Mouse (Mus musculus) layer of hippocampus, adult 18-20 months (tissue): ENCODE results near the gene Nhlrc2. TPM values are rescaled to one million over a fixed set of nuclear protein-coding genes. Genes with fewer than 3 reads are reported as not detected.
A peak's percentile ranks its signal among the peaks of the same experiment; 100 is the strongest.

Experiments used
- DNase-seq, 2 experiments: peaks; one replicate each; pipeline ENCODE4 v3.0.0; 2022; ENCODE audit warnings: low spot score in 2 of 2
- total RNA-seq, 2 experiments: library from RNA; stranded (reverse); gene quantifications; 2 replicates each; pipeline ENCODE4 v1.2.3; 2021

The Nhlrc2 gene
- total RNA-seq, 2 experiments from 2014 or later, result 12.7 to 13.3 TPM

DNA sequence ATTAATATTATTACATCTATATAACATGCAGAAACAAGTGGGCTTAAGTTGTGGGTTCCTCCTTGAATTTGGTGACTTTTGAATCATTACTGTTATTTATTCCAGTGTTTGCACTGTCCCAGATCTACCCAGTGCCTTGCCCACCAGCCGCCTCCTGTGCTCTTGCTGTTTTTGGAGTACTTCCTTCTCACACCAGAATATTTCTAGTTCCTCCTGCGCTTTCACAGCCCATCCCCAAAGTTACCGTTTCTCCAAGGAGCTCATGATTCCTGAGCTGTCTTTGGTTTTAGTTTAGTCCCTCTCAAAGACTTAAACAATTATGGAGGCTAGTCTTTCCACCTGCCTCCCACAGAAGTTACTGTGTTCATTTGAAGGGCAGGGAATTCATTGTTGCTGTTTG is 15.4 kb downstream of the Nhlrc2 start:
- DNase-seq, result no peak

DNA sequence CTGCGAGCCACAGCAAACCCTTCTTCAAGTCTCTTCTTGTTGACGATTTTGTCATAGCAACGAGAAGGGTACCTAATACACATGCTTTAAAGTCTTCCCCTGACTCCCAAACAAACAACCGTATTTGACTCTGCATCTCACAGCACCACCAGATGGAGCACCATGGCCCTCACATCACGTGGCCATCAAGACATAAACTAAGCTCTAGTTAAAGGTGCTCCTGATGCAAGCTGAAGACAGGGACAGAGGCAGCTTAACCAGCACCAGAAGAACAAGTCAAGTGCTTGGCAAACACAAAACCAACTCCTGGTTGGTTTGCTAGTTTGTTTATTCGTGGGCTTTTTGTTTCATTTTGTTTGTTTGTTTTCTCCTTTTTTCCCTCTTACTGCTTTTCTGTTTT is 17.3 kb downstream of the Nhlrc2 start:
- no peak for DNase-seq

DNA sequence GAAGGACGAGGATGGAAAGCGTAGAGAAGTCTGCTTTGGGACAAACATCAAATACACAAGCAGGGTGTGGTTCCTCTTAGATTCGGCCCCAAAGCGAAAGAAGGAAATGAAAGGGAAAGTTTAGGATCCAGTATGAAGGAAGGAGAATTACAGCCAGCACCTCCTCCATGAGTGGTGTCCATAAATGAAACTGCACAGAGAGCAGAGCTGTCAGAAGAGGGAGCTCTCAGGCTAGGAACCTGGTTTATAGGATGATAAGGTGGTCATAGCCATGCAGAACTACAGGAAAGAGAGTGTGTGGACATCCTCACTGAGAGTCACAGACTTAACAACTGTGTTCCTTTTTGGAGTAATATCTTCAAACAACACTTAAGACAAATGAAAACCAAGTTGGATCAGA is 18.0 kb downstream of the Nhlrc2 start:
- peak; percentile 60 to 79 for DNase-seq

DNA sequence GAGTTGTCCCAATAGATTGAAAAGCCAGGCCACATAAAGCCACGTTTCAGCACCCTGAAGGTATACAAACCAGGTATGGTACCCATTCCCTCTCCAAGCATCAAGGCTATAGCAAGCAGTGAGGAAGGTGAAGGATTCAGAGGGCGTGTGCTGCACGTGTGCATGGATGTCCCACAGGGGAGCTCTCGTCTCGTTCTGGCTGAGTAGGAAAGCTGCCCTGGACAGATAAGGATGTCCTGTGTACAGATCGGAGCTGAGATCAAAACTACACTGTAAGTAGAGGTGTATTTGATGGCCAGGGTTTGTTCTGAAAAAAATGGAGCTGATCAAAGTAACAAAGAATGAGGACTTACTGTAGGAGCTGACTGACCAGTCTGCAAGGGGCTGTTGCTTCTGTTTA is 18.9 kb downstream of the Nhlrc2 start:
- no peak for DNase-seq

DNA sequence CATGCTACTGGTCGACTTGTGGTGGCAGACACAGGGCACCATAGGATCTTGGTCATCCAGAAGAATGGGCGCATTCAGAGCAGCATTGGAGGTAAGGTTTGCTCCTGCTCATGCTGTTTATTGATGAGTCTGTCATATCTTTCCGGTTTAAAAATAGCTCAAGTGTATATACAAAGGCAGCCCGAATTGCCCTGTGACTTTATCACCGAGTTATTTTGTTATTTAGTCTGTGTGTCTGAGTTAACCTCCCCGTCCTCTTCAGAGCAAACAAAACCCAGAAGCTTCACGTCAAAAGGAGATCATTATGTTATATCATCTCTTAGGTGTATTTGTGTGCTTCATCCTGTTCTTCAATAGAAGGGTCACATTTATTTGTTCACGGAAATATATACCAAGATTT is 22.7 kb downstream of the Nhlrc2 start:
- DNase-seq, result no peak

DNA sequence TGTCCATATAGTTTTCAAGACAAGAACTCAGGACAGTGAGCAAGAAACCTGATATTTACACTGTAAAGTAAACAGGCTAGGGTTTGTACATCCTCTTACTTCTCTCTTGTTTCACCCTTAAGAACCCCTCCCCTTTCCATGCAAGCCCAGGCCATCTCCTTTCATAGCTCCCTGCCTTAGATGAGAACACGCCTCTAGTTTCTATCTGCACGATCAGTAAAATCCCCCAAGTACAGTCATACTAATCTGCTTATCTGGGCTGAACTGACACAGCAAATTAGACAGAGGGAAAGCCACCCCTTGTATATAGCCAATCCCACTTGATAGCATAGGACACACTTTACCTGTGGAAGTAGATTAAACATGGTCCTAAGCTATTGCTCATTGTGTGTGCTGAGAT is 23.2 kb downstream of the Nhlrc2 start:
- no peak for DNase-seq

DNA sequence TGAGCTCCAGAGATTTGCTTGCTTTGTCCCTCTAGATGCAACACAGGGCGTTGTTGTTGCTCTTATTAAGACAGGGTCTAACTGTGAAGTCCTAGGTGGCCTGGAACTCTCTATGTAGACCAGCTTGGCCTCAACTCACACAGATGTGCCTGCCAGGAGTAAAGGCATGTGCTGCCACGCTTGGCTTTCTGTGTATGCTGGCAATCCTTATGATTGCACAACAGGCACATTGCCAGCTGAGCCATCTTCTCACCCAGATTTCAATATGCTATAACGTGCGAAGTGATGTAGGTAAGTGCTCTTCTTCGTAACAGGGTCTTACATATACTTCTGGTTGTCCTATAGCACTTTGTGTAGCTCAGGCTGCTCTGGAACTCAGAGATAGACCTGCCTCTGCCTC is 23.9 kb downstream of the Nhlrc2 start:
- no peak for DNase-seq

DNA sequence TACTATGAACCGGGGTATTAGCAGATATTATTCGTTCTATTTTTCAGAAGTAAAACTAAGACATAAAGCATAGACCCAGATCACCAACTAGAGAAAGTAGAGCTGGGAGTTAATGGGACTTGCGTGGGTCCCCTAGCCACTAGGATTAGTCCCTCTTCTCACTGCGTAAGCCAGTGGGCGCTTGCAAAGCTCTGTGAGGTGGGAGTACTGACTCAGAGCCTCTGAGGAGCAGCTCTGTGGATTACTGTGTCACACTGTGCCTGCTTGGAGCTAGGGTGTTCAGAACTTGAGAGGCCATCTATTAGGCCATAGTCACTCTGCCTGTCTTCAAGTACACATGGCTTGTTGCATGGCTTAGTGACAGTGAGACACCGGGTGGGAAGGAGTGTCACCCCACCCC is 25.1 kb downstream of the Nhlrc2 start:
- DNase-seq, result peak; percentile 22 to 28

DNA sequence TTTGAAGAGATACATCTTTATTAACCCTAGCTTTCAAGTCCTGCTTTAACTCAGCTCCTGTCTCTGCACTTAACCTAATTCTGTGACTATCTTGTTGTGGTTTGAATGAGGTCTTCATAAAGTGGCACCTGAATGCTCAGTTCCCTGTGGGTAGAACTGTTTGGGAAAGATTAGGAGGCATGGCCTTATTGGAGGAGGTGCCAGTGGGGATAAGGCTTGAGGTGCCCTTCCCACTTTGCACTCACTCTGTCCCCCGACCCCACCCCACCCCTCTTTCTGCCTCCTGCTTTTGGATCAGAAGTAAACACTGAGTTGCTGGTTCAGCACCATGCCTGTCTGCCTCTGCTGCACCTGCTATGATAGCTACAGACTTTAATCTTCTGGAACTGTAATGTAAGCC is 29.7 kb downstream of the Nhlrc2 start:
- no peak for DNase-seq

DNA sequence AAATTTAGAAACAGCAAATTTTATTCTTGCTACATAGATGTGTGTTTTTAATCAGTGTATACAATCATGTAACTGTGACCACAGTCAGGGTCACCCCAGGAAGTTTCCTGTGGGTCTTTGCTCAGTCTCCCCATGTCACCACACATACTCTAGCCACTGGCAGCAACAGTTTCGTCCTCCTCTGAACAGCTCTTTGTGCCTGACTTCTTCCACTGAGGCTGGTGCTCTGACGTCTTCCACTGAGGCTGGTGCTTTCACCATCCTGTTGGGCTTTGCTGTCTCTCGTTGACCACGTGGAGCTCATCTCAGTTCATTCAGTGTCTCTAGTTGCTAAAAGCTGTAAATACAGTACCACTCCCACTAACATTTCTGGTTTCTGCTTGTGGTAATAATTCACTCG is 33.9 kb downstream of the Nhlrc2 start:
- DNase-seq, result no peak

DNA sequence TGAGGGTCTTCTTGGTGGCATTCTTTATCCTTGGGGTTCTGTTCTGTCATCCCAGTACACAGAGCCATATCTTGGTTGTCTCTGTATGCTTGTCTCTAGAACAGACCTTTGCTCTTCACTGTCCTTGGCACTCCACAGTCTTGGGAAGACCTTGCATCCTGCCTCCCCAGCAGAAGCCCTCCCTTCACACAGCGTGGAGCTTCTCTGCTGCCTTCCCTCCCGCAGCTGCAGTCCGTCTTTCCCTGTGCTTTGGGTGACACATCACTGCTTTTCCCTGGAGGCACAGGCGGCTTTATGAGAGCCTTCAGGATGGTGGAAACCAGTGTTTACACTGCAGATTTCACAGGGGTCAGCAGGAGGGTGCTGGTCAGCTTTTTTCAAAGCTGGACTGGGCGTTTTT is 35.7 kb downstream of the Nhlrc2 start:
- no peak for DNase-seq

DNA sequence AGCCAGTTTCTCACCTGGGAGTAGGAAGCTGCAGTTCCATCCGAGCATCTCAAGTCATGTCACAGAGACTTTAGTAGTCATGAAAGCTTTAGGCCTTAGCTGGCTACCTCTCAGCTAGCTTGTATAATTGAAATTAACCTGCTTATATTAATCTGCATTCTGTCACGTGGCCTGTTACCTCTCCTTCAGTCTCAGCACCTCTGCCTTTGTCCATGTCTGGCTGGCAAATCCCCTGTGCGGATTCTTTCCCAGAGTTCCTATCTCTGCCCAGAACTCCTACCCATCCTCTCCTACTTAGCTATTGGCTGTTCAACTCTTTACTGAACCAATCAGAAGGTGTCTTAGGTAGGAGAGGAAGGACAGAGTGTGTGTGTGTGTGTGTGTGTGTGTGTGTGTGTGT is 36.2 kb downstream of the Nhlrc2 start:
- no peak for DNase-seq

DNA sequence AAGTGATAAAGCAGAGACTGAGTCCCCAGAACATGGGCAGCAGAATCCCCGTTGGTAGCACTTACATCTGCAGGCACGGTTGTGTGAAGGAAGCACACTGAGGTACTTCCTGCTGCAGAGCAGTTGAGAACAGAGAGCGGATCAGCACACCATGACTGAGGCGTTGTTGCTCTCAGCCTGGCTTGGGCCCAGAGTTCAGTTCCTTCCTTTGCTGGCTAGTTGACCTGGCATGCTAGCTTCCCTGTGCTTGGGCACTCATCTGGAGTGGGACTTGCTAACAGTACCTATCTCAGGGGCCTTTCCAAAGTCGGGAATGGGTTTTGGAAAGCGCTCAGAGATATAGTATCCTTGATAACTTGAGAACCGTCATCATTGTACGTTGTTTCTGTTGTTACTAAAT is 38.3 kb downstream of the Nhlrc2 start:
- DNase-seq, result no peak

DNA sequence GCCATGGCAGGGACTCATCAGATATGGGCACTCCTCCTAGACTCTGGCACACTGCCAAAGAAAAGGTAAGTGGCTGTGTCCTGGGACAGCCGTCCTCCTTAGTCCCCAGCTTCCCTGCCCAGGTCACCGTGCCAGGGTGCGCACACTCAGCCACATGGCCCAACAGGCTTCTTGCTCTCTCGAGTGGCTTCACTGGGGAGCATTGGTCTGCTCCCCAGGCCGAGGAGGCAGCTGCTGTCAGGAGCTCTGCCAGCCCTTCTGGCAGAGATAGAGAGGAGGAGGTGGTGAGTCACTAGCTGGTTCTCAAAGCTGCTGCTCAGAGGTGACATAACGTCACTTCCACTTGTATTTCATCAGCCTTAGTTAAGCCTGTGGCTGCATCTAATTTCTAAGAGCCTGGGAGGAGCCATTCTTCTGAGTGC is 40.2 kb downstream of the Nhlrc2 start:
- peak; percentile 56 to 70 for DNase-seq

DNA sequence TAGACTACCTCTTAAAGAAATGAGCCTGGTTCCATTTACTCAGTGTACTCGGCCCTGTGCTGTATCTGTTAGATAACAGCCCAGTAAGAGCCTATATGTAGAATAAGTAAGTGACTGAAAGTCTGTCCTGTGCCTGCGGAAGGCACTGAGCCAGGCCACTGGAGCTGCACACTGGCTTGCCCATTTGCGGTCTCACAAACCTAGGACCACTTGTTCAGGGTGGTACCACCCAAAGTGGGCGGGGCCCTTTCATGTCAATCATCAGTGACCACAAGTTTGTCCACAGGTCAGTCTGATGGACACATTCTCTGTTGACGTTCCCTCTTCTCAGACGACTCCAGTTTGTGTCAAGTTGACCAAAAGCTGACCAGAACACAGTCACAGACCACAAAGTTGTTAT is 40.9 kb downstream of the Nhlrc2 start:
- DNase-seq, result no peak

DNA sequence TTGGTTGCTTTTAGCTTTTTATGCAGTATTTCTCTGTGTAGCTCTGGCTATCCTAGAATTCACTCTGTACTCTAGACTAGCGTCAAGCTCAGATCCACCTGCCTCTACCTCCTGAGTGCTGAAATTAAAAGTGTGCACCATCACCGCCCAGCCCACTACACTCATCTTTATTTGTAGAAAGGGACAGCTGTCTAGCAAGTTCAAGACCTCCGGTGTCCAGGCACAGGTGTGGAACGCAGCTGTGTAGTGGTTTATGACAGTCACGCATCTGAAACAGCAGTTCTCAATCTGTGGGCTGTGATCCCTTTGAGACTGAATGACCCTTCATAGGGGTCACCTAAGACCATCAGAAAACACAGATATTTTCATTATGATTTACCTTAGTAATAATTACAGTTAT is 41.4 kb downstream of the Nhlrc2 start:
- DNase-seq, result no peak

DNA sequence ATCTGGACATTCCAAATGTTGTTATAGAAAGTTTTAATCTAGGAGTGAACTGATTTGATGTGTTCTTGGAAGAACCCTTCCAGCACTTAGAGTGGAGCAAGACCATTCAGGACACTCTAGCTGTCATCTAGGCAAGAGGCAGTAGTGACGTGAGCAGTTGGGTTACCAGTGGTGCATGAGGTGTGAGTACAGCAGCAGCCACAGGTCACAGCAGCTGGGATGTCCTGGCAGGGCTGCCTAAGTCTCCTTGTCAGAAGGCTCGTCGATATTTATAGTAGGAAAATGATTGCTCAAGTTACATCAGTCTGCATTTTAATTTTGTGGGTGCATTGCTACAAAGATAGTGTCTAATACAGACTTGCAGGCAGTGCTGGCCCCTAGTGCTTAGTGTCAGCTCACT is 42.2 kb downstream of the Nhlrc2 start:
- DNase-seq, result no peak

DNA sequence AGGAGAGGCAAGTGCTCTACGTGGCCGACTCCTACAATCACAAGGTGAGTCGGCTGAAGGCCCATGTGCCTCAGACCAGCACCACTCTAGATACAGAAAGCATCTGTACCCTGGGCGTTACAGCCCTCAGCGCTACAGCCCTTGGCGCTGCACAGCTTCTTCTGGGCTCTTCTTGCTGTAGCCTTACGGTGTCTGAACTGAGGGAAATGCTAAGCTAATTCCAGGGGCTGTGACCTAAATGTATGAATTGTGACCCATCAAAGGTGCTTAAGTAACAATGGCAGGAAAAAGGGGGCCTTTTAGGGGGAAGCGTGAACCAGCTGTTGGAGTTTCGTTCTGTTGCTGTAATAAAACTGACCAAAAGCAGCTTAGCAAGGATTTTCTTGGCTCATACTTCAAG is 44.4 kb downstream of the Nhlrc2 start:
- DNase-seq, result no peak

DNA sequence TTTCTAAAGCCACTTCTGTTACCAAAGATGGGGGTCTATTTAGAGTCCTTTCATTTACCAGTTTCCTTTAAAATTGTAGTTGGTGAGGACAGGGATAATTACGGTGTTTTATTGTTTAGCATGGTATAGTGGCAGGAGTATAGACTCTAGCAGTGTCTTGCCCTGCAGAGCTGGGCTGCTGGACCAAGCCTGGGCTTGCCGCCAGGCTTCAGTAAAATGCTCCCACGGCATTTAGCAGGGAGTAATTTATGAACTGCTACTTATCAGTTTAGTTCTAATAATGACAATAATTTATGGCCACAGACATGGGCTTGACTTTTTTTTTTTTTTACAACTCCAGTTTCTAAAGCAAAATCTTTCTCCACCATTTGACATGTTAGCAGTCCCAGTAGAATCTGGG is 51.9 kb downstream of the Nhlrc2 start:
- DNase-seq, result no peak

DNA sequence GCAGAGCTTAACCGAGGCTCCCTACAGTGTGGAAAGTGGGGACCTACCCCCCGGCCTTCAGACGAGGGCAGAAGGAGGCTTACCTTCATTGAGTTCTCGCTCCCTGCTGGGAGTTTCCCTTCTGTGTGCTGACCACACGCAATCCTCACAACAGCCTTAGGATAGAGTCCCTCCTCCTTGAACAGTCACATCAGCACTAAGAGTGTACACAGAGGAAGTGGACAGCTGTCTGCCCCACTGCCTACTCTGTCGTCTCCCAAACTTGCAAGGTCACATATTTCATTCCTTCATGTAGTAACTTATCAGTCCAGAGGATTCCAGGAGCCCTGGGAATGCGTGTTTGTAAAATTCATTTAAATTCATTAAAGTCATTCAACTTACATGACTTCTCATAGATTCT is 52.7 kb downstream of the Nhlrc2 start:
- no peak for DNase-seq

DNA sequence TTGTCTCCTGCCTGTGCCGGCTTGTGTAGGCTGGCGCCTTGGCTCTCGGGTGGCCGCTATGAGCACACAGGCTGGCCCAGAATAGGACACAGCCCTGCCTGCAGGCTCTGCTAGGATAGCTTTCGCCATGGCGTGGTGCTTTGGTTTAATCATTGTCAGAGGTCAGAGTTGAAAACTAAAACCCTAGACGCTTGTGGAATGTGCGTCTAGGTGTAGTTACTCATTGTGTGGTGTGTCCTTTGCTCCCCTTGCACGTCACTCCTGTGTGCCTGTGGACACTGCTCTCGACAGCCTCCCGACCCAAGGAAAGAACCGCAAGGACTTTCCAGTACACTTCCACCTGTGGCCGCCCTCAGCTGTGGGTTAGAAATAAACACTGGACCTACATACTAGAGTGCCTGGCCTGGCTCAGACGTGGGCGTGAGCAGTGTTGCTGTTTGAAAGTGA is 53.9 kb downstream of the Nhlrc2 start:
- no peak for DNase-seq

DNA sequence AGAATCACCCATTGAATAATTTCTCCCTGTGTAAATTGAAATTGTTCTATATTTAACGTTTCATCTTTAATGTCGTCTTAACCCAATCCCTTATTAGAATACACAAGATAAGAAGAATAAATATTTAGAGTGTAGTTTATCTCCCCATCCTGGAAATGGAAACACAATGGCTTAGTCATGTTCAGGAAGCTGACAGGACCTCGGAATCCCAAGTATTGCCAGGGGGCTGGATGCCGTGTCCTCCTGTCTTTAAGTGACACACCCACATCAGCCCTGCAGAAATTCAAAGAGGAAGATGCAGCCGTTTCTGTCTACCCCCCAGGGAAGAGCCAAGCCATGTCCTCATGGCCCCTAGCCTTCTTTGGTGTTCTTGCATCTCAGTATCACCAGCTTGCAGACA is 60.9 kb downstream of the Nhlrc2 start:
- no peak for DNase-seq

DNA sequence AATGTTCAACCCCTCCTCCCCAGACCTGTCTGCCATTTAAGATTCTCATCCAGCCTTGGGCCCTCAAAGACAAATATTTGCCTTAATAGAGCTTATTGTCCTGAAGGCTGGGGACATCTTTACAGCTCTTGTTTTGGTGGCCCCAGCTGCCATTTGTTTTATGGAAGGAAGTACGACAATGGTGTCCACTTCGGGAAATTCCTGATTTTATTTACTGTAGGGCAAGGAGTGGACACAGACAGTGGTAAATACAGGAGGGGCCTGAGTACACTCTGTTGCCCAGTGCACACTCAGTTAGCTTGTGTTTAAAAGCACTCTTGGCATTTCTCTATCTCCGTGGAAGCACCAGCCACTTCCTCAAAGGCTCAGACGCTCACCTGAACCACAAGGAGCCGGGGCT is 66.1 kb downstream of the Nhlrc2 start:
- no peak for DNase-seq

DNA sequence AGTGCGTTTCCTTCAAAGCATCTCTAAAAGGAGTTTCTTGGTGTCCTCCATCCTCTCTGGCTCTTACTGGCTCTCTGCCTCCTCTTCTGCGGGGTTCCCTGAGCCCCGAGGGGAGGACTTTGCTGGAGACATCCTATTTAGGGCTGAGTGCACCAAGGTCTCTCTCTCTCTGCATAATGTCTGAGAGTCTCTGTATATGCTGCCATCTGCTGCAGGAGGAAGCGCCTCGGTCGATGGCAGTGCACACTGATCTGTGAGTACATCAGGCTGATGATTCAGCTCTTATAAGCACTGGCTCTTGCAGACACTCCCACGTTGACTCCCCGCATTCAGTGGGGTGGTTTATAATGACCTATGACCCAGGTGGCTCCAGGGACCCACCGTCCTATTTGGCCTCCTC is 70.8 kb downstream of the Nhlrc2 start:
- DNase-seq, result peak; percentile 22 to 74
